Mouse (Mus musculus) gastrocnemius, postnatal 25 days (tissue): ENCODE results near the gene Ndufb2. TPM values are rescaled to one million over a fixed set of nuclear protein-coding genes. Genes with fewer than 3 reads are reported as not detected.

Experiments
- DNase-seq: peaks from one replicate; pipeline ENCODE4 v3.0.0; 2022
- long read RNA-seq, 2 experiments: library from polyadenylated mRNA; stranded (forward); transcript quantifications; one replicate each; pipeline ENCODE4 v2.0.0; 2021
- total RNA-seq, 2 experiments: library from RNA; stranded (reverse); gene quantifications; 1 replicate in 1 of 2; 2 replicates in 1 of 2; pipeline ENCODE4 v1.2.3; 2021

Gene Ndufb2
- 100 to 1,000 TPM; 442 to 448 TPM for total RNA-seq
- long read RNA-seq, experiment 1, full-length matches to known transcripts, result 1,468 of 1,555 reads
- long read RNA-seq, experiment 1, partial matches to known transcripts, result 42 of 1,555 reads
- long read RNA-seq, experiment 1, other reads (novel, unspliced or antisense), result 45 of 1,555 reads
- long read RNA-seq, experiment 2, full-length matches to known transcripts, result 938 of 987 reads
- long read RNA-seq, experiment 2, partial matches to known transcripts, result 27 of 987 reads
- long read RNA-seq, experiment 2, other reads (novel, unspliced or antisense), result 22 of 987 reads

- DNase-seq, result peak; percentile 93
Measured at GRCm38 (mm10) chr6:39592401-39593214, at the start of gene Ndufb2. Ndufb2 (plus strand) TSS chr6:39592574.

DNA sequence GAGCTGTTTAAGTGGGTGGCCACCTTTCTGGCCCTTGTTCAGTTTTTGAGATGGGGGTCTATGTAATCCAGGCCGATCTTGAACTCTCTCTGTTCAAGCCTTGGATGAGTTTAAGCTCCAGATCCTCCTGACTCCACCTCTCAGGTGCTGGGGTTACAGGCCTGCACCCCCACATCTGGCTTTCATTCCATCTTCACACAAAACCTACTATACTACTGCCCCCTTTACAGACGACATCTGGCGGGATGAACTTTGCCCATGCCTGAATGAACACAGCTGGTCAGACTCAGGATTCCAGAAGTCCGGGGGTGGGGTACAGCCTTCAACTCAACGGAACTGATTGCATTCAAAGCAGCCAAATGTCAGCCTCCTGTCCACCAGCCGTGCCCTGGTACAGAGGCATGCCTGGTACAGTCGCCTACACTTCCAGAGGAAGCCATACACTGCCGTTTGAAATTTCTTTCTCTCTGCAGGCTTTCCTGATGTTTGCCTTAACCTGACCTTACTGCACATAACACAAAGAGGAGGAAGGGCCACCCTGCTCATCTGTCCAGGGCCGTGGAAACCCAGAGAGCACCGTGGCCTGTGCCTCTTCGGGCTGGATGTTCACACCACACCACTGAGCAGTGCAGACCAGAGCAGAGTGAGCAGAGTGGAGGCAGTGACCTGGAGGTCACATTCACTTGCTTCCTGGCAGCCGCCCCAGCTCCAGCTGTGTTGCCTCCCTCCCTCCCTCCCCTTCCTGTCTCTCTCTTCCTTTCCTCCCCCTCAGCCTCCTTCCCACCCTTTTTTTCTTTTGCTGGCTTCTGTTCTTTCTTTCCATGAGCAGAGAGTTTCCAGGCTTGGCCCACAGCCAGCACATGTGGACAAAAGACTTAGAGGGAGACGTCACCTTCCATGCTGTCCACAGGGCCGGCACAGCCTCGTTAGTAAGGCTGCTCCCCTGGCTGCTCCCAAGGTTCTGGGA lies 49.5 kb upstream of the Ndufb2 start:
- peak; percentile 83 for DNase-seq

GRCm38 (mm10) chr6:39543769-39544420 lies 48.5 kb upstream of the Ndufb2 start:
- DNase-seq, result no peak

GRCm38 (mm10) chr6:39545474-39545873 lies 46.9 kb upstream of the Ndufb2 start:
- no peak for DNase-seq

DNA sequence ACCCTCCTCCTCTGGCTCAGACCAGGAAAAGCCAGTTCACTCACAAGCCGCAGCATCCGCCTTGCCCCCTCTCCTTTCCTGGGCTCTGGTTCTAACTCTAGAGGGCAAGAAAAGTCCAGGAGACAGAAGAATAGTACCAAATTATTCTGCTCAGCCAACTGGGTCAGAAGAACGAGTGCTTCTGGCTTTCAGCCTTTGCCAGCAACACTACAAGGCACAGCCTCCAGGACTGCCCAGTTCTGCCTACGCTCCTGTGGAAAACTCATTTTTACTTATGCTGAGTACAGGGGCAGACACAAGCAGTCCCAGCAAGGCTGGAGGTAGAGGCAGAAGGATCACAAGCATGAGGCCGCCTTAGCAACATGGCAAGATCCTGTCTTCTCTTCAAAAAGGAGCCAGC lies 44.3 kb upstream of the Ndufb2 start:
- DNase-seq, result no peak

- no peak for DNase-seq
Measured at GRCm38 (mm10) chr6:39551981-39552636, 40.3 kb upstream of the Ndufb2 start.

- DNase-seq, result no peak
Measured at GRCm38 (mm10) chr6:39554888-39555647, 37.3 kb upstream of the Ndufb2 start.

DNA sequence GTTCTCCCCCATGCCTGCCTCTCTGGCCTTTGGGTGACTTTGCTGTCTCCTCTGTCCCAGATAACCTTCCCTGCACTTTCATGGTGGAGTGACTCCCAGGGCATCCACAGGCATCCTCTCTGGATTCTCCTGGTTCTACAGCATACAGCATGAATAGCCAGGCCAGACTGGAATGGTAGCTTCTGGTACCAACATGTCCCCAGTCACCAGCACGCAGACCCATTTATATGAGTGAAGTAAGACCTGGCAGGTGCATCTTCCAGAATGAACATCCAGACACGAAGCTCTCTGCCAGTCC lies 36.8 kb upstream of the Ndufb2 start:
- DNase-seq, result no peak

DNA sequence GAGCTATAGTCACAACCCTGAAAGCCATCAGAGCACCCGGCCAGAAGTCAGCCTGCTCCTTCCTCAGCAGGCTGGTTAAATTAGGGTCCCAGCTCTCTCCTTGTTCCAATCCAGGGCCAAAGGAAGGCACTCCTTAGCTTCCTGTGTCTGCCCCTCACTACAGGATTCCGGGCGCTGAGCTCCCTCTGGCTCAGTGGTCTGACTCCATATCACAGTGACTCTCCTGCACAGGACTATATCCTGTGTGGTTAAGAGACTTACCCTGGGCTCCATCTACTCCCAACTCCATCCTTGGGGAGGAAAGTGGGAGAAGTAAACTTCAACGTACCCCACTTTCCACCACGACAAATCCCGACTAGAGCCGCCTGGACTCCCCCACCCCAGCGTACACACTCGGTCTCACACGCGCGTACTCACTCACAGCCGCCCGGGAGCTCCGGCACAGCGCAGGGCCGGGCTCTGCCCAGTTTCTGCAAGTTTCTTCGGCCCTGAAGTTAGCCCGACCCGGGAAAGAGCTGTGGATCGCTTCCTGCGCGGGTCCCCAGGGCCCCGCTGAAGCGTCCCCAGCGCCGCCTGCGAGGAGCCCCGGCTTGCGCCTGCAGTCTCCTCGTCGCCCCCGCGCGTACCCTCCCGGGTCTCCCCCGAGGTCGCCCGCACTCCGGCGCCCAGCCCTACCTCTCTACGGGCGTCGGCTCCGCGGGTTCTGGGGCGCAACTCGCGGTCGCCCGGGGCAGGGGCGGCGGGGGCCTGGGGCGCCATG lies 35.3 kb upstream of the Ndufb2 start:
- DNase-seq, result peak; percentile 36

DNA sequence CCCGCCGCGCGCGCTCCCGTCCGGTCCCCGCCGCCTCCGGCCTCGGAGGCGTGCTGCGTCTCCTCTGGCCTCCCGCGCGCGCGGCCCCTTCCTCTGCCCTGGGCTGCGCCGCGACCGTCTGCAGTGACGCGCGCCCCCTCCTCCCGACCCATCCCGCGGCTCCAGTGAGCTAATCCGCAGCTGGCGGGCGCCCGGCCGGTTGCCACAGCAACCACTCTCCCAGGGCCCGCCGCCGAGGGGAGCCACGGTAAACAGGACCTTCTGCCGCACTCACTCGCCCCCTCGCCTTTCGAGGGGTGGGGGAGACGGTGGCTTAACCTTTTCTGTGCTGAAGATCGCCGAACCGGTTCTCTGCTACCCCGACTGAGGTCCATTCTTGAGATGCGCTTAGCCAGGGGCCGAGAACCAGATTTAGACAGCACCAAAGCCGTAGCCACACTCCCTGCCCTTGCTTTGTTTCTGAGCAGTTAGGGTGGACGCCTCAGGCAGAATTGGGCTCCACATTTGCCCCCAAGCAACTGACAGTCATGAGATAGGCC lies 34.6 kb upstream of the Ndufb2 start, which contains the start of gene Dennd2a:
TSS of gene Dennd2a (minus strand) at position 145 of the 539 bp plus-strand sequence.
- peak; percentile 78 for DNase-seq

DNA sequence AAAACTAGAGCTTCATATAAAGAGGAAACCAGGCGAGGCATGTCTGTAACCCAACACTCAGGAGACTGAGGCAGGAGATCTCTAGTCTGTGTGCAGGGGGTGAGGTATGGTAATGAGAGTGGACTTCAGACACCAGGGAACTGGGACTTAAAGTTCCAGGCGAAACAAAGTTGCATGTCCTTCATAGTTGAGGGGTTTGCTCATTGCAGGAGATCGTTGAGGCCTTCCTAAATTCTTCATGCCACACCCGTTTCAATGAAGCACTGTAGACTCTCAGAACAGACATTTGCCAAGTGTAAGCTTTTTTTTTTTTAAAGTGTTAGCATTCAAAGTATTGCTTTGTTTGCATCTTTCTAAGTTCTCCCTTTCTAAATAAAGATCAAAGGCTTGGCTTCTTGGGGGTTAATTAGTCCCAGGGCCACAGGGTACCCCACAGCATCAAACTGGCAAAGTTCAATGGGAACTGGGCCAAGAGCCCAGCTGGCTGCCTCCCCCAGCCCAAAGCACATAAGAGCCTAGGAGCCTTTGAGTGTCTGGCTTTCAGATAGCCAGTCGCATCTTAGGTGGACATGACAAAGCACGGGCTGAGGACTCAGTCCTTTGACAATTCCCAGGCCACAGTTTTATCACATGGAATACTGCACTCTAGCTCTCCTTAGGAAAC lies 33.0 kb upstream of the Ndufb2 start:
- no peak for DNase-seq

GRCm38 (mm10) chr6:39562166-39563015 lies 30.0 kb upstream of the Ndufb2 start:
- DNase-seq, result peak; percentile 48

GRCm38 (mm10) chr6:39567528-39567927 lies 24.8 kb upstream of the Ndufb2 start:
- DNase-seq, result no peak

DNA sequence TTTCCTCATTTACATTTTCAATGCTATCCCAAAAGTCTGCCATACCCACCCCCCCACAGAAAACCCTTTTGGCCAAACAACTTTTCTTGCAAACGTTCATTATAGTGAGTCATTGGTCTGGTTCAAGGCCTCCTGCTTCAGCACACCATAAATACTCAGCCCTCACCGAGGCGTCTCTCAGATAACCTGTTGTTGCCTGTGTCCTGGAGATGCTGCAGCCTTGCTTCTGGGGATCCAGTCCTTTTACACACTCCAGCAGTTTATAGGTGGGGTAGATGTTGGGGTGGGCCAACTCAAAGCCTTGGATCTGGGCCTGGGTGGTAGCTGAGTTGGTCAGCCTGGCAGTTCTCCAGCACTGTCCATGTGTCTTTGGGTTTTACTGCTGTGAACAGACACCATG lies 21.9 kb upstream of the Ndufb2 start:
- DNase-seq, result no peak

DNA sequence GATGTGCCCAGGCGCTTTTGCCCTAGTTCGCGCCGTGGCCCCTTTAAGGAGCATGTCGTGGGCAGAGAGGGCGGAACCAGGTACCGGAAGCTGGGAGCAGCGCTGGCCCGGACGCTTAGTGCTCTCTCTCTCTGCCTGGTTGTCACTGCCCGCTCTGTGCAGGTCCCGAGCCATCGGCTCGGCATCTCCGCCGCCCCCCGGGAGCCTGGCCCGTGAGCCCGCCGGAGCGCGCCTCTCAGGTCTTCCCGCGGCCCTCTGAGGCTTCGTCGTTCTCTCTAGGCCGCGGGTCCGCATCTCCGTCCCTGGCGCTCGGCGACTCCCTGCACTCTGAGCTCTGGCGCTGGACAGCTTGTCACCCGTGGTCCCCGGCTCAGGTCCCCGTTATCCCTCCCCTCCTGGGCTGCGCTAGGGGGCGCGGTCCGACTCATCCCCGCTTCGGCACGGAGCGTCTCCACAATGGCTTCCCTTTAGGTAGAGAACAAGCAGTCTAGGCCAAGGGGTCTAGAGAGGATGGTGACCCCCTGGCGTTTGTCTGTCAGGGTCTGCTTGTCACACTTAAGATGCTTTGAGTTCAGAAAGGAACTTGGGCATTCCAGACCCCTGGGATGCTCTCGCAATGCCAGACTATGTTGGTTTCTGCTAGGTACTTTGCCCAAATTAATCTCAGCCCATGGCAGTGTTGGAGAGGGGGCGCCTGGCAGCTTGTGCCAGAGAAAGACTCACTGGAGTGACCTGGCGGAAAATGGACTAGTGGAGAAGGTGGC lies 18.4 kb upstream of the Ndufb2 start, which contains the start of gene Adck2:
TSS of gene Adck2 (plus strand) at position 83 of the 764 bp plus-strand sequence.
- DNase-seq, result peak; percentile 76

DNA sequence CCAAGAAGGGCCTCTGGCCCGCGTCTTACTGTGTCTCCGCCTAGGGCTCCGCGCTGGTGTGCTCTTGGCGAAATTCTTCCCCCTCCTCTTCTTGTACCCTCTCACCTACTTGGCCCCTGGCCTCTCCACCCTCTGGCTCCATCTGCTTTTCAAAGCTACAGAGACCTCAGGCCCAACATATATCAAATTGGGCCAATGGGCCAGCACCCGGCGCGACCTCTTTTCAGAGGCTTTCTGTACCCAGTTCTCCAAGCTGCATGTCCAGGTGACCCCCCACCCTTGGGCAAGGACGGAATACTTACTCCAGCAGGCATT lies 17.9 kb upstream of the Ndufb2 start:
- DNase-seq, result peak; percentile 10

DNA sequence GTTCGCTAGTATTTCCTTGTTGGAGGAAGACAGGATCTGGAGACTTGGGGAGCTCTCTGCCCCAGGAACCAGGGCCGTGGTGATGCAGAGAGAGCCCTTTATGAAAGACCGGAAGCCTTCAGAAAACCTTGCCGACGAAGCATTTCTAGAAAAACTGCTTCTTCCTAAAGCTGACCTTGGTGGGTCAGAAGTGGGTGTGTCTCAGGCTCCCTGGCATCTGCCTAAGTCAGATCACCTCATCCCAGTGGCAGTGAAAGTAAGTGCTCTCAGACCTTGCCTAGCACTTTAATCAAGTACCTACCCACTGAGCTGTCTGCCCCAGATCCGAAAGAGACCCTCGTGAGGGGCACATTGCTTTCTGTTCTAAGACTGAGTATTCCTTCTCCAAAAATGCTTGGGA lies 17.4 kb upstream of the Ndufb2 start:
- no peak for DNase-seq
